Mouse (Mus musculus) liver, adult (tissue): ENCODE measurements around the gene Olfr1013.

Experiments
- GATA4 ChIP-seq: IDR thresholded peaks from 2 replicates; pipeline ENCODE4 v1.6.1; 2014; ENCODE audit warnings: mild to moderate bottlenecking, low read length; ENCODE audit not compliant: insufficient replicate concordance

Gene Olfr1013

GRCm38 (mm10) chr2:85766798-85767197, at the start of gene Olfr1013:
Olfr1013 (plus strand) TSS chr2:85767098.
- no peak for TF ChIP-seq GATA4

GRCm38 (mm10) chr2:85725793-85726192, 41.1 kb upstream of the Olfr1013 start:
- no peak for TF ChIP-seq GATA4

- no peak for TF ChIP-seq GATA4
Observed at GRCm38 (mm10) chr2:85753822-85754221, 13.1 kb upstream of the Olfr1013 start.

GRCm38 (mm10) chr2:85762666-85763065, 4.2 kb upstream of the Olfr1013 start, which contains the start of gene Olfr1012:
Olfr1012 (minus strand) TSS chr2:85762766.
- TF ChIP-seq GATA4, result no peak

GRCm38 (mm10) chr2:85772413-85772812, 5.5 kb downstream of the Olfr1013 start, which contains the start of gene Olfr1014:
Olfr1014 (plus strand) TSS chr2:85772713.
- TF ChIP-seq GATA4, result no peak

- TF ChIP-seq GATA4, result no peak
Observed at GRCm38 (mm10) chr2:85781717-85782116, 14.8 kb downstream of the Olfr1013 start, which contains the start of gene Olfr1015. Olfr1015 (plus strand) TSS chr2:85782017.

- TF ChIP-seq GATA4, result no peak
Observed at GRCm38 (mm10) chr2:85792331-85792730, 25.4 kb downstream of the Olfr1013 start.

GRCm38 (mm10) chr2:85802444-85802843, 35.5 kb downstream of the Olfr1013 start, which contains the start of gene Olfr1016:
Olfr1016 (minus strand) TSS chr2:85802544.
- no peak for TF ChIP-seq GATA4

- no peak for TF ChIP-seq GATA4
Observed at GRCm38 (mm10) chr2:85804501-85804900, 37.6 kb downstream of the Olfr1013 start.

GRCm38 (mm10) chr2:85818179-85818578, 51.3 kb downstream of the Olfr1013 start, which contains the start of gene Olfr1018:
Olfr1018 (plus strand) TSS chr2:85818479.
- TF ChIP-seq GATA4, result no peak
